Mouse (Mus musculus) Patski (cell line): ENCODE measurements around the gene Hlcs. TPM values are rescaled to one million over a fixed set of nuclear protein-coding genes. Genes with fewer than 3 reads are reported as not detected.

ENCODE experiments used
- ATAC-seq: fragments of 100-300 bp; one replicate; pipeline ENCODE4 v1.8.0; 2021
- CTCF ChIA-PET: fragments of 350-600 bp; sonication (Branson Sonifier 250); formaldehyde crosslinking; loops from one replicate; lab custom pipeline; 2022; ENCODE audit warnings: inconsistent platforms; lab: Charles Lee
- POLR2A ChIA-PET: fragments of 350-600 bp; sonication (Branson Sonifier 250); formaldehyde crosslinking; loops from one replicate; lab custom pipeline; 2022; ENCODE audit warnings: antibody characterized with exemption, inconsistent platforms; lab: Charles Lee
- DNase-seq: peaks from one replicate; pipeline ENCODE4 v3.0.0-alpha.2; 2011; ENCODE audit warnings: low read depth, low spot score
- H3K27me3 ChIP-seq: fragments of 371-371 bp; one replicate; pipeline ENCODE4 v1.5.1; 2021
- CTCF ChIP-seq: fragments of 100-300 bp; IDR thresholded peaks from one replicate; pipeline ENCODE4 v1.5.1; 2021
- in situ Hi-C: fragments of 300-500 bp; cut with MboI; formaldehyde crosslinking; loops from 3 replicates; pipeline ENCODE4 v1.11.1; 2018; ENCODE audit warnings: low pct_unique_long_range_greater_than_20kb, mixed read lengths
- polyA plus RNA-seq: library from polyadenylated mRNA; unstranded; gene quantifications from one replicate; pipeline ENCODE4 v1.2.3, GENCODE M21; 2021

Gene Hlcs
- polyA plus RNA-seq, 1 experiment from 2014 or later, result 15.3 TPM

GRCm38 (mm10) chr16:94164236-94164635 lies 149.1 kb downstream of the Hlcs start:
- in situ Hi-C loops, result no loop called here
- no peak for TF ChIP-seq CTCF
- ChIA-PET CTCF (no interaction called here), POLR2A (no interaction called here)
- DNase-seq (no peak), ATAC-seq (no peak)
- H3K27me3 ChIP-seq, result no peaks in the 10 kb centered on the region

- ATAC-seq (no peak), DNase-seq (no peak)
- in situ Hi-C loops, result no loop called here
Observed at GRCm38 (mm10) chr16:94163051-94163450, 150.3 kb downstream of the Hlcs start.

GRCm38 (mm10) chr16:94162000-94162399 lies 151.4 kb downstream of the Hlcs start:
- no peak for ATAC-seq
- POLR2A ChIA-PET, result no interaction called here
- in situ Hi-C loops, result no loop called here
- no peaks in the 10 kb centered on the region for H3K27me3 ChIP-seq
- CTCF ChIA-PET, result interaction anchor here (0.8 kb wide), 1 partner anchor 16 kb away, joined by 3 read pairs; no protein-coding TSS in a partner anchor
- no peak for DNase-seq
- TF ChIP-seq CTCF, result no peak

More at GRCm38 (mm10) chr16:94163051-94163450, 150.3 kb downstream of the Hlcs start:
- no peaks in the 10 kb centered on the region for H3K27me3 ChIP-seq
- ChIA-PET POLR2A (no interaction called here), CTCF (no interaction called here)
- no peak for TF ChIP-seq CTCF

GRCm38 (mm10) chr16:94157819-94158218 lies 155.6 kb downstream of the Hlcs start:
- in situ Hi-C loops, result no loop called here

DNA sequence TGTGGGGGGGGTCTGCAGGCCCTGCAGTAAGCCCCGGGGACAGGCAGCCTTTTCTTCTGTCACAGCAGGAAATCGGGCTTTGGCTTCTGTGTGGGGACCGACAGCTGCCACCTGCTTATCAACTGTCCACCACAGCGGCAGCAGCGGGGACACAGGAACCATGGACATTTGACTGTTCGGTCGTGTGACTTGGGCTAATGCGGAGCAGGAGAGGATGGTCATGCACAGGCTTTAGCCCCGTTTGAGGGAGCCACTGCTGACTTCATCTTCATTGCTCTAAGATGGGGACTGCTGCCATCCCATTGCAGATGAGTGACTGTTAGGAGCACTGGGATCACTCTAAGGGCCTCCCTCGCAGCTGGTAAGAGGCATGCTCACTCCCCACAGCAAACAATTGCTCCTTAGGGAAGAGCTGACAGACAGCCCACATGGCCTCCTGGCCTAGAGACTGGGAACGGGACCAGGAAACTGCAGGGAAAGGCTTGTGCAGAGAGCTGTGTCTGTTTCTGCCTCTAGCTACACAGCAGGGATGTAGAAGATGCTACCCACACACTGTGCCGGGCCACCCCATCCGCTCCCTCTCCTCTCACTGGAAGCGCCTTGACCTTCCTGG lies 158.2 kb downstream of the Hlcs start:
- POLR2A ChIA-PET, result interaction anchor here (1.1 kb wide), 1 partner anchor 28 kb away, joined by 3 read pairs; no protein-coding TSS in a partner anchor
- ATAC-seq (no peak), DNase-seq (no peak)
- in situ Hi-C loops, result no loop called here
- TF ChIP-seq CTCF, result no peak
- H3K27me3 ChIP-seq, result no peaks in the 10 kb centered on the region
- CTCF ChIA-PET, result no interaction called here

More at GRCm38 (mm10) chr16:94157819-94158218, 155.6 kb downstream of the Hlcs start:
- DNase-seq (no peak), ATAC-seq (no peak)
- TF ChIP-seq CTCF, result no peak
- ChIA-PET POLR2A (interaction anchor here (0.8 kb wide), 1 partner anchor 11 kb away, joined by 3 read pairs; no protein-coding TSS in a partner anchor), CTCF (no interaction called here)
- no peaks in the 10 kb centered on the region for H3K27me3 ChIP-seq

GRCm38 (mm10) chr16:94150125-94151103 lies 163.0 kb downstream of the Hlcs start:
- in situ Hi-C loops, result no loop called here
- TF ChIP-seq CTCF, result no peak
- DNase-seq (no peak), ATAC-seq (no peak)
- POLR2A ChIA-PET, result interaction anchor here (0.5 kb wide), 1 partner anchor 112 kb away, joined by 3 read pairs; no protein-coding TSS in a partner anchor
- CTCF ChIA-PET, result no interaction called here
- H3K27me3 ChIP-seq, result no peaks in the 10 kb centered on the region

DNA sequence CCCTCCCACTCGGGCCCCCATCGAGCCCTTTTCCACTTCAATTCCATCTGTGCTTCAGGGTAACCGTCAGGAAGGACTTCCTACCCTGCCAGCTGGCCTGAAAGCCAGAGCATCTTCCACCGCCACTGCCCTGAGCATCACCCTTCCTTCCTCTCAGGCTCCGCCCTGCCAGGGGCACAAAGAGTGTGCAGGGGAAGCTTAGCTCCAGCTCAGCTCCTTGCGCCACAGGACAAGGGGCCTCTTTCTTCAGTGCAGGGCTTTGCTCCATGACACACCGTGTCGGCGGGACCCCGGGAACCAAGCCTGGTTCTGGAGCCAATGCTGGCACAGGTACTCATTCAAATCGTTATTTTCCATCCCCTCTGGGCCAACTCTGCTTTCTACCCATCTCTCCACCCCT lies 165.2 kb downstream of the Hlcs start:
- DNase-seq (no peak), ATAC-seq (no peak)
- ChIA-PET POLR2A (interaction anchor here (0.7 kb wide), 1 partner anchor 220 kb away, joined by 3 read pairs; no protein-coding TSS in a partner anchor), CTCF (no interaction called here)
- no peaks in the 10 kb centered on the region for H3K27me3 ChIP-seq
- in situ Hi-C loops, result no loop called here
- no peak for TF ChIP-seq CTCF

- H3K27me3 ChIP-seq, result no peaks in the 10 kb centered on the region
- DNase-seq (no peak), ATAC-seq (no peak)
- TF ChIP-seq CTCF, result no peak
- POLR2A ChIA-PET, result no interaction called here
- in situ Hi-C loops, result no loop called here
- CTCF ChIA-PET, result no interaction called here
Observed at GRCm38 (mm10) chr16:94143325-94143724, 170.0 kb downstream of the Hlcs start.

- in situ Hi-C loops, result no loop called here
- ChIA-PET CTCF (no interaction called here), POLR2A (no interaction called here)
- no peaks in the 10 kb centered on the region for H3K27me3 ChIP-seq
- TF ChIP-seq CTCF, result no peak
- DNase-seq (no peak), ATAC-seq (no peak)
Observed at GRCm38 (mm10) chr16:94140746-94141145, 172.6 kb downstream of the Hlcs start.

GRCm38 (mm10) chr16:94134218-94134617 lies 179.2 kb downstream of the Hlcs start:
- H3K27me3 ChIP-seq, result no peaks in the 10 kb centered on the region
- no peak for ATAC-seq
- no peak for TF ChIP-seq CTCF
- POLR2A ChIA-PET, result no interaction called here
- CTCF ChIA-PET, result no interaction called here
- in situ Hi-C loops, result no loop called here
- no peak for DNase-seq
